Mouse (Mus musculus): Measurements from ENCODE around the gene Dmrt2. TPM values are rescaled to one million over a fixed set of nuclear protein-coding genes. Genes with fewer than 3 reads are reported as not detected.

Gene Dmrt2
- 0.63 and 0.69 TPM in 2 replicates for polyA plus RNA-seq (2015; fragmentation: Nextera tagmentation; extraction: Ambion mirVana)

DNA sequence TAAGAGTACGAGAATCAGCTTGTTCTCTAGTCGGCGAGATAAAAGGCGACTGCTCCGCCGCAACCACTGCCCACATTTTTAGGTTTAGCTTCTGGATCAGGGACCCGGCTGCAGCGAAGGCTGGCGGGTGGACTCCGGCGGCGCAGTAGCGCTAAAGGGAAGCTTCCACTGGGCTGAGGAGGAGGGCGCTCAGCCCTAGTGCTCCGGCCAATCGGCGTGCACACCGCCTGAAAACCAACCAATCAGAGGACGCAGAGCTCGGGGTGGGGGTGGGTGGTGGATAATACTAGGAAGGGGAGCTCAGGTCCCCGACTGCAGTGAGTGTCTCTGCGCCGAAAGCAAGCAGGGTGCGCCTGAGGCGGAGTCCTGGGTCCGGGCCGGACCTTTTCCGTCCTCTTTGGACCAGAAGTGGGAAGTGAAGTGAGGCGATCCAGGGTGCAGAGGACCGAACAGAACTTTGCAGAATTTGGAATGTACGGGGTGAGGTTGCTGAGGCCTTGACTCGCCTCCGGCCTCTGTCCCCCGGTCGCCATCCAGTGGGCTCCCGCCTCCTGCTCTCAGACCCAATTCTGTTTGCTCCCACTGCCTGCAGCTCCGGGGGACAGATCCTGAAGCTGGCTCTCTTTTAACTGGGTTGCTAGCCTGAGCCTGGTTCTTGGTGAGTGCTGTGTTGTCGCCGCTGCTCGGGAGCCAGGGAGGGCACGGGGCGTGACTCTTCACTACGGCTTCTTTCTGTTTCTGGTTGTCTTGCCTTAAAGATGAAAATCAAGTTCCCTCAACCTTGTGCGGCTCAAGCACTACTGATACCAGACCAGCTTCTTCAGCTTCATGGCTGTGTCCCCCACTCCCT, at the start of gene Dmrt2:
Gene Dmrt2, plus strand, starts transcription at position 311 of the 850 bp plus-strand sequence.
- ATAC-seq (ENCODE audit: low read depth) = peak; percentile 99
- no peaks in the 10 kb centered on the region for H3K9me3 ChIP-seq (ENCODE audit: control insufficient read depth, low read length)
- WGBS = 1% methylated on average over 43 of the region's 44 CpGs
- H3K9ac ChIP-seq (ENCODE audit: low read length) = no peak within 1 kb of the TSS
- H3K36me3 ChIP-seq (ENCODE audit: control insufficient read depth, insufficient read depth, low read length) = no peaks in the 10 kb centered on the region
- peak within 1 kb of the TSS; percentile 68 for H3K4me2 ChIP-seq (ENCODE audit: low read depth, low read length)
- peak within 1 kb of the TSS; percentile 50 for H3K4me3 ChIP-seq (ENCODE audit: low read length)
- no peak within 1 kb of the TSS for H3K27ac ChIP-seq (ENCODE audit: low read length)
- peaks cover 96% of the 10 kb centered on the region for H3K27me3 ChIP-seq (ENCODE audit: control insufficient read depth, insufficient read depth, low read depth, low read length)
- H3K4me1 ChIP-seq (replicated peaks; ENCODE audit: control insufficient read depth, insufficient read depth, low read length) = peaks cover 17% of the 10 kb centered on the region

- ATAC-seq (ENCODE audit: low read depth) = peak; percentile 67
- H3K4me3 ChIP-seq (ENCODE audit: low read length) = no peak overlapping the region
- no peaks in the 10 kb centered on the region for H3K4me1 ChIP-seq (replicated peaks; ENCODE audit: control insufficient read depth, insufficient read depth, low read length)
- no peak overlapping the region for H3K27ac ChIP-seq (ENCODE audit: low read length)
- no peaks in the 10 kb centered on the region for H3K36me3 ChIP-seq (ENCODE audit: control insufficient read depth, insufficient read depth, low read length)
- no peak overlapping the region for H3K9ac ChIP-seq (ENCODE audit: low read length)
- no peak overlapping the region for H3K4me2 ChIP-seq (ENCODE audit: low read depth, low read length)
- no peaks in the 10 kb centered on the region for H3K9me3 ChIP-seq (ENCODE audit: control insufficient read depth, low read length)
- WGBS = 9% methylated on average over 9 of the region's 9 CpGs
- peaks cover 36% of the 10 kb centered on the region for H3K27me3 ChIP-seq (ENCODE audit: control insufficient read depth, insufficient read depth, low read depth, low read length)
These were observed 43.7 kb upstream of the Dmrt2 start for GRCm38 (mm10) chr19:25628490-25628889.

GRCm38 (mm10) chr19:25635119-25635518, 37.1 kb upstream of the Dmrt2 start:
- no peaks in the 10 kb centered on the region for H3K9me3 ChIP-seq (ENCODE audit: control insufficient read depth, low read length)
- no peaks in the 10 kb centered on the region for H3K36me3 ChIP-seq (ENCODE audit: control insufficient read depth, insufficient read depth, low read length)
- no peak overlapping the region for H3K9ac ChIP-seq (ENCODE audit: low read length)
- H3K4me2 ChIP-seq (ENCODE audit: low read depth, low read length) = peak overlapping the region; percentile 61
- H3K4me3 ChIP-seq (ENCODE audit: low read length) = no peak overlapping the region
- H3K4me1 ChIP-seq (replicated peaks; ENCODE audit: control insufficient read depth, insufficient read depth, low read length) = peaks cover 7% of the 10 kb centered on the region; the same call in 1 of the 2 replicates
- 51% methylated on average over 5 of the region's 5 CpGs for WGBS
- no peak overlapping the region for H3K27ac ChIP-seq (ENCODE audit: low read length)
- ATAC-seq (ENCODE audit: low read depth) = peak; percentile 64
- H3K27me3 ChIP-seq (ENCODE audit: control insufficient read depth, insufficient read depth, low read depth, low read length) = no peaks in the 10 kb centered on the region

DNA sequence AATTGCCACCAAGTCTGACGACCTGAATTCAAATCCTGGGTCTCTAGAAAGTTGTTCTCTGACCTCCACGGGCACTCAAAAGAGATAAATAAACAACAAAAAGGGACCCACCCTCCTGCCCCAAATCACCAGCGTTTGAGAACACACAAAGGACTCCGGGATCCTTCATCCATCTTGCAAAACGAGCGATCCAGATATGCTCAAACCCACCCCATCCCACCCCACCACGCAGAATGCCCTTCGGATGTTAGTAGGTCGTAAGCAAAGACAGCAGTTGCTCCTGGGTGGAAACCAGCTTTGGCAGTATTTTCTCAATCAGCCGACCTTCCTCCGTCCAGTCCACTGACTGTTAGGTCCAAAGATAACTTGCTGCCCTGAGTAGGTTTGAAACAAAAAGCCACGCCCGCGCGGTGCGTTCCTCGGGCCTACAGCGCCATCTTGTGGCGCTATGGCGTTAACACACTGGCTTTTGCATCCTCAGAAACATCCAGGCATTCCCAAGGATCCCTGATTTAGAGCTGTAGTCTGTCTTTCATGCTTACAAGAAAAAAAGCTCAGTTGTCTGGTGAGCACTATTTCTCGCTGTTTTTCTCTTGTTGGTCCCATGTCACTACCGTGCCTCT, 36.5 kb upstream of the Dmrt2 start:
- Histone ChIP-seq H3K4me2 (ENCODE audit: low read depth, low read length) (peak overlapping the region; percentile 61), H3K27me3 (ENCODE audit: control insufficient read depth, insufficient read depth, low read depth, low read length) (no peaks in the 10 kb centered on the region), H3K9ac (ENCODE audit: low read length) (no peak overlapping the region), H3K4me3 (ENCODE audit: low read length) (peak overlapping the region; percentile 37), H3K27ac (ENCODE audit: low read length) (no peak overlapping the region), H3K36me3 (ENCODE audit: control insufficient read depth, insufficient read depth, low read length) (no peaks in the 10 kb centered on the region), H3K9me3 (ENCODE audit: control insufficient read depth, low read length) (no peaks in the 10 kb centered on the region), H3K4me1 (replicated peaks; ENCODE audit: control insufficient read depth, insufficient read depth, low read length) (peaks cover 7% of the 10 kb centered on the region; the same call in 1 of the 2 replicates)
- peak; percentile 54; the same call in 1 of the 2 replicates for ATAC-seq (ENCODE audit: low read depth)
- 8% methylated on average over 22 of the region's 22 CpGs for WGBS

GRCm38 (mm10) chr19:25638766-25639361, 33.3 kb upstream of the Dmrt2 start:
- peaks cover 7% of the 10 kb centered on the region; the same call in 1 of the 2 replicates for H3K4me1 ChIP-seq (replicated peaks; ENCODE audit: control insufficient read depth, insufficient read depth, low read length)
- no peak overlapping the region for H3K4me2 ChIP-seq (ENCODE audit: low read depth, low read length)
- ATAC-seq (ENCODE audit: low read depth) = no peak
- H3K9ac ChIP-seq (ENCODE audit: low read length) = no peak overlapping the region
- no peaks in the 10 kb centered on the region for H3K9me3 ChIP-seq (ENCODE audit: control insufficient read depth, low read length)
- H3K4me3 ChIP-seq (ENCODE audit: low read length) = no peak overlapping the region
- WGBS = 69% methylated on average over 11 of the region's 11 CpGs
- no peaks in the 10 kb centered on the region for H3K27me3 ChIP-seq (ENCODE audit: control insufficient read depth, insufficient read depth, low read depth, low read length)
- no peaks in the 10 kb centered on the region for H3K36me3 ChIP-seq (ENCODE audit: control insufficient read depth, insufficient read depth, low read length)
- H3K27ac ChIP-seq (ENCODE audit: low read length) = no peak overlapping the region

GRCm38 (mm10) chr19:25641786-25642185, 30.4 kb upstream of the Dmrt2 start:
- Histone ChIP-seq H3K27me3 (ENCODE audit: control insufficient read depth, insufficient read depth, low read depth, low read length) (no peaks in the 10 kb centered on the region), H3K9ac (ENCODE audit: low read length) (no peak overlapping the region), H3K4me1 (replicated peaks; ENCODE audit: control insufficient read depth, insufficient read depth, low read length) (no peaks in the 10 kb centered on the region), H3K4me3 (ENCODE audit: low read length) (no peak overlapping the region), H3K4me2 (ENCODE audit: low read depth, low read length) (no peak overlapping the region), H3K36me3 (ENCODE audit: control insufficient read depth, insufficient read depth, low read length) (no peaks in the 10 kb centered on the region), H3K27ac (ENCODE audit: low read length) (no peak overlapping the region), H3K9me3 (ENCODE audit: control insufficient read depth, low read length) (no peaks in the 10 kb centered on the region)
- ATAC-seq (ENCODE audit: low read depth) = no peak
- WGBS = 83% methylated on average over 6 of the region's 6 CpGs

GRCm38 (mm10) chr19:25647136-25647535, 25.1 kb upstream of the Dmrt2 start:
- no peaks in the 10 kb centered on the region for H3K36me3 ChIP-seq (ENCODE audit: control insufficient read depth, insufficient read depth, low read length)
- no peak overlapping the region for H3K4me3 ChIP-seq (ENCODE audit: low read length)
- H3K27ac ChIP-seq (ENCODE audit: low read length) = no peak overlapping the region
- no peaks in the 10 kb centered on the region for H3K9me3 ChIP-seq (ENCODE audit: control insufficient read depth, low read length)
- no peaks in the 10 kb centered on the region for H3K4me1 ChIP-seq (replicated peaks; ENCODE audit: control insufficient read depth, insufficient read depth, low read length)
- no peak overlapping the region for H3K4me2 ChIP-seq (ENCODE audit: low read depth, low read length)
- WGBS = 61% methylated on average over 3 of the region's 3 CpGs
- no peak for ATAC-seq (ENCODE audit: low read depth)
- H3K9ac ChIP-seq (ENCODE audit: low read length) = no peak overlapping the region
- no peaks in the 10 kb centered on the region for H3K27me3 ChIP-seq (ENCODE audit: control insufficient read depth, insufficient read depth, low read depth, low read length)

DNA sequence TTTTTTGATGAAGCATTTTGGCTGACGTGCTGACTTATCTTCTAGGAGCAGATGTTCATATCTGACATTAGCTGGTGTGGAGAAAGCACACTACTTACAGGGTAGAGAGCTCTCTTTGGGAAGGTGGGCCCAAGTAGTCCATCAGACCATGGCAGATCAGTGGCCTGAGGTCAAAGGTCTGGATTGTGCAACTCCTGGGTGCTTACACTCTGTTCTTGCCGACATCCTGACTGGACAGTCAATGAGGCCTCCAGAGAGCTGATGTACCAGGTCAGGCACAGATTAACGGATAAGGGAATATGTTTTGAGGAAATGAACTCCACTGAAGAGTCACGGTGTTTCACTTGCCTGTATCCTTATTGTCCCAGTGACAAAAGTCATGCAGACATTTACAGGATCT, 23.5 kb upstream of the Dmrt2 start:
- WGBS = 57% methylated on average over 4 of the region's 4 CpGs
- no peaks in the 10 kb centered on the region for H3K27me3 ChIP-seq (ENCODE audit: control insufficient read depth, insufficient read depth, low read depth, low read length)
- no peak for ATAC-seq (ENCODE audit: low read depth)

DNA sequence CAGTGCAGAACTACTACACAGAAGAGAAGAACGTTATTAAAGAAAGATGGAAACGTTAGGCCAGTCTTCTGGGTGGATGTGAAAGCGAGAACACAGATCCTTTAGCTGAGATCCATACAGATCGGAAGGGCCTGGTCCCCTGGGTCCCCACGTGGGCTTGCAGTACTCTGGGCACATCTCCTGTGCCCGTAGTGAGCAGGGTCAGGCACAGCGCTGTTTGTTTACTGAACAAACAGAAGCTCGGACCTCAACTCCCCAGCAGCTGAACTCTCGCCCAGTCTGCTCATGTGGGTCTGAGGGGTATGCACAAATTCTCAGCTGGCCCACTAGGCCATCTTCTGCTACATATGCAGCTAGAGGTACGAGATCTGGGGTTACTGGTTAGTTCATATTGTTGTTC, 21.7 kb upstream of the Dmrt2 start:
- no peaks in the 10 kb centered on the region; the same call in 1 of the 2 replicates for H3K27me3 ChIP-seq (ENCODE audit: control insufficient read depth, insufficient read depth, low read depth, low read length)

More for the DNA sequence above, 23.5 kb upstream of the Dmrt2 start:
- Histone ChIP-seq H3K36me3 (ENCODE audit: control insufficient read depth, insufficient read depth, low read length) (no peaks in the 10 kb centered on the region), H3K9ac (ENCODE audit: low read length) (no peak overlapping the region), H3K4me3 (ENCODE audit: low read length) (no peak overlapping the region), H3K4me1 (replicated peaks; ENCODE audit: control insufficient read depth, insufficient read depth, low read length) (no peaks in the 10 kb centered on the region), H3K4me2 (ENCODE audit: low read depth, low read length) (no peak overlapping the region), H3K9me3 (ENCODE audit: control insufficient read depth, low read length) (no peaks in the 10 kb centered on the region), H3K27ac (ENCODE audit: low read length) (no peak overlapping the region)

More for the DNA sequence above, 21.7 kb upstream of the Dmrt2 start:
- no peak overlapping the region for H3K27ac ChIP-seq (ENCODE audit: low read length)
- WGBS = 46% methylated on average over 10 of the region's 10 CpGs
- no peaks in the 10 kb centered on the region for H3K9me3 ChIP-seq (ENCODE audit: control insufficient read depth, low read length)
- no peak overlapping the region for H3K9ac ChIP-seq (ENCODE audit: low read length)
- H3K36me3 ChIP-seq (ENCODE audit: control insufficient read depth, insufficient read depth, low read length) = no peaks in the 10 kb centered on the region
- H3K4me1 ChIP-seq (replicated peaks; ENCODE audit: control insufficient read depth, insufficient read depth, low read length) = no peaks in the 10 kb centered on the region
- H3K4me2 ChIP-seq (ENCODE audit: low read depth, low read length) = no peak overlapping the region
- H3K4me3 ChIP-seq (ENCODE audit: low read length) = no peak overlapping the region
- ATAC-seq (ENCODE audit: low read depth) = no peak

Measured in lung, embryonic 16.5 days (tissue).